Mouse (Mus musculus): ENCODE measurements around the gene Zbtb40. TPM values are rescaled to one million over a fixed set of nuclear protein-coding genes. Genes with fewer than 3 reads are reported as not detected.

Zbtb40 gene
- total and polyA plus RNA-seq, 3 experiments = 2.7 to 7.1 (median 6.7) TPM

DNA sequence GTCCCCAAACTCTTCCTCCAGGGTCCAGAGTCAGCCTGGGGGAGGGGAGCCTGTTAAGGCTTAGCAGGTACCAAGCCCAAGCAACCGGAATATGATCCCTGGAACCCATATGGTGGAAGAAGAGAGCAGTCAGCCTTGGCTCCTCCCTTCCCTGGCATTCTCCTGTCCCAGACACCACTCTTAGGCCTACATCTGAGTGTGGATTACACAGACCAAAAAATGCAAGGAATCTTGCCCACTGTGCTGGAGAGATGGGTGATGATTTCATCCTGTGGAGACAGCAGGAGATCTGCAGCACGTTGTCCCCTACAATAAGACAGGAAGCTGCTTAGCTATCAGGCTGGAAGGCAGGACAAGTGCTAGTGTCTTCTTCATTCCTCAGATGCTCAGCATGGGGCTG, 34.3 kb upstream of the Zbtb40 start:
- TF ChIP-seq RAD21 (IDR thresholded peaks at IDR 0.05; ENCODE audit: low read depth, low read length) (no peak), USF2 (conservative IDR thresholded peaks at IDR 0.05; ENCODE audit: low read depth, low read length) (no peak), E2F4 (IDR thresholded peaks at IDR 0.05; ENCODE audit: insufficient replicate concordance, low read depth, low read length) (no peak), IRF4 (IDR thresholded peaks at IDR 0.05; ENCODE audit: low read depth, low read length) (no peak), TBP (conservative IDR thresholded peaks at IDR 0.05; ENCODE audit: low read depth, low read length) (no peak), NELFE (IDR thresholded peaks at IDR 0.05; ENCODE audit: low read depth, low read length) (no peak), EP300 (IDR thresholded peaks at IDR 0.05; ENCODE audit: low read length) (no peak), MAX (IDR thresholded peaks at IDR 0.05; ENCODE audit: low read length) (no peak), TCF12 (IDR thresholded peaks at IDR 0.05; ENCODE audit: low read depth, low read length) (no peak), HCFC1 (IDR thresholded peaks at IDR 0.05; ENCODE audit: low read depth, low read length) (no peak), ELF1 (IDR thresholded peaks at IDR 0.05; ENCODE audit: low read depth, low read length) (no peak), SIN3A (IDR thresholded peaks at IDR 0.05; ENCODE audit: low read length) (no peak), USF1 (IDR thresholded peaks at IDR 0.05; ENCODE audit: low read depth, low read length) (no peak), ZNF384 (IDR thresholded peaks at IDR 0.05; ENCODE audit: low read depth, low read length) (no peak), PAX5 (IDR thresholded peaks at IDR 0.05; ENCODE audit: low read length) (no peak), JUN (IDR thresholded peaks at IDR 0.05; ENCODE audit: insufficient read depth, low read depth, low read length) (no peak), NRF1 (IDR thresholded peaks at IDR 0.05; ENCODE audit: low read depth, low read length) (no peak), KAT2A (IDR thresholded peaks at IDR 0.05; ENCODE audit: insufficient replicate concordance, low read length) (no peak), ETS1 (conservative IDR thresholded peaks at IDR 0.05; ENCODE audit: low read depth, low read length) (no peak), ZMIZ1 (IDR thresholded peaks at IDR 0.05; ENCODE audit: low read depth, low read length) (no peak)
- Histone ChIP-seq H3K9me3 (replicated peaks; ENCODE audit: low read length) (no peaks in the 10 kb centered on the region), H3K9ac (ENCODE audit: insufficient read depth, low read depth) (no peak overlapping the region), H3K79me2 (replicated peaks; ENCODE audit: control insufficient read depth, extremely low read depth, insufficient read depth, poor library complexity, severe bottlenecking) (no peaks in the 10 kb centered on the region), H3K27ac (ENCODE audit: insufficient read depth, low read depth) (no peak overlapping the region), H3K4me1 (ENCODE audit: control insufficient read depth in 1 of 2, insufficient read depth in 2 of 2) (peaks cover 0 to 8% of the 10 kb centered on the region in 2 experiments; a peak in 2 of 4 replicates), H3K36me3 (replicated peaks in 1 of 2; ENCODE audit: control insufficient read depth in 1 of 2, insufficient read depth in 1 of 2, low read length in 1 of 2) (no peaks in the 10 kb centered on the region), H3K4me2 (ENCODE audit: insufficient read depth, low read depth, poor library complexity, severe bottlenecking) (no peak overlapping the region), H3K27me3 (replicated peaks) (peaks cover 98% of the 10 kb centered on the region), H3K4me3 (replicated peaks in 1 of 3; ENCODE audit: low read depth in 2 of 3, low read length in 2 of 3, poor library complexity in 1 of 3) (no peak overlapping the region)
- no peak for DNase-seq (ENCODE audit: extremely low read depth)
- dilution Hi-C loops (cut with MboI; ENCODE audit: extremely low pct_ligation_motif_present, extremely low pct_unique_long_range_greater_than_20kb, low sequenced_read_pairs) = no loop called here
- in situ Hi-C loops (cut with MboI; ENCODE audit: low pct_ligation_motif_present, low pct_unique_long_range_greater_than_20kb, low sequenced_read_pairs) = loop anchor here (5.0 to 25.0 kb wide), 2 partner anchors 204 to 354 kb away; partner anchors contain the start of gene Cela3b

DNA sequence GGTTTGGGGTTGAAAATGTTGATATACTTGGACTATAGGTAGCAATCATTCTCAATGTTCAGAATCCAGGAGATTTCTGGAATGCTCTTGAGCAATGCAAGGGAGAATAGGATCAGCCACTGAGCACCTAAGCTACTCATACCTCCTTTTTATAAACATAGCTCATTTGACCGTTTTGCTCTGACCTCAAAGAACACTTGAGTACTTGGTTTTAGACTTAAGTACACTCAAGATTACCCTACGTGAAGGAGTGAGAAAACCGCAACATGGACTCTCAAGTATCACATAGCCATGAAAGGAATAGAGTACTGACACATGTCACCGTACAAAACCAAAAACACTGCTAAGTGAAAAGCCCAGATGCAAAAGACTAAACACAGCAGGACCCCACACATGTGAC, 32.8 kb upstream of the Zbtb40 start:
- Histone ChIP-seq H3K4me2 (ENCODE audit: insufficient read depth, low read depth, poor library complexity, severe bottlenecking) (no peak overlapping the region), H3K9me3 (replicated peaks; ENCODE audit: low read length) (no peaks in the 10 kb centered on the region), H3K79me2 (replicated peaks; ENCODE audit: control insufficient read depth, extremely low read depth, insufficient read depth, poor library complexity, severe bottlenecking) (no peaks in the 10 kb centered on the region), H3K4me3 (replicated peaks in 1 of 3; ENCODE audit: low read depth in 2 of 3, low read length in 2 of 3, poor library complexity in 1 of 3) (no peak overlapping the region), H3K4me1 (ENCODE audit: control insufficient read depth in 1 of 2, insufficient read depth in 2 of 2) (peaks cover 0 to 8% of the 10 kb centered on the region in 2 experiments; a peak in 2 of 4 replicates), H3K27me3 (replicated peaks) (peaks cover 98% of the 10 kb centered on the region), H3K9ac (ENCODE audit: insufficient read depth, low read depth) (no peak overlapping the region), H3K36me3 (replicated peaks in 1 of 2; ENCODE audit: control insufficient read depth in 1 of 2, insufficient read depth in 1 of 2, low read length in 1 of 2) (no peaks in the 10 kb centered on the region), H3K27ac (ENCODE audit: insufficient read depth, low read depth) (no peak overlapping the region)
- DNase-seq (ENCODE audit: extremely low read depth) = no peak
- dilution Hi-C loops (cut with MboI; ENCODE audit: extremely low pct_ligation_motif_present, extremely low pct_unique_long_range_greater_than_20kb, low sequenced_read_pairs) = no loop called here
- in situ Hi-C loops (cut with MboI; ENCODE audit: low pct_ligation_motif_present, low pct_unique_long_range_greater_than_20kb, low sequenced_read_pairs) = loop anchor here (5.0 to 25.0 kb wide), 2 partner anchors 206 to 356 kb away; partner anchors contain the start of gene Cela3b
- TF ChIP-seq TBP (conservative IDR thresholded peaks at IDR 0.05; ENCODE audit: low read depth, low read length) (no peak), MXI1 (IDR thresholded peaks at IDR 0.05; ENCODE audit: low read depth, low read length) (no peak), GABPA (IDR thresholded peaks at IDR 0.05; ENCODE audit: insufficient replicate concordance, low read depth, low read length) (no peak), JUND (conservative IDR thresholded peaks at IDR 0.05; ENCODE audit: low read depth, low read length) (no peak), POLR2A (IDR thresholded peaks at IDR 0.05; ENCODE audit: low read depth, low read length) (no peak)

All from CH12.LX (cell line).